Mouse (Mus musculus) frontal cortex, postnatal 14 days (tissue): ENCODE measurements around the gene Rnf181.

Experiments
- DNase-seq, 2 experiments: peaks; one replicate each; pipeline ENCODE4 v3.0.0; 2022; ENCODE audit warnings: low spot score in 2 of 2

Gene Rnf181

DNA sequence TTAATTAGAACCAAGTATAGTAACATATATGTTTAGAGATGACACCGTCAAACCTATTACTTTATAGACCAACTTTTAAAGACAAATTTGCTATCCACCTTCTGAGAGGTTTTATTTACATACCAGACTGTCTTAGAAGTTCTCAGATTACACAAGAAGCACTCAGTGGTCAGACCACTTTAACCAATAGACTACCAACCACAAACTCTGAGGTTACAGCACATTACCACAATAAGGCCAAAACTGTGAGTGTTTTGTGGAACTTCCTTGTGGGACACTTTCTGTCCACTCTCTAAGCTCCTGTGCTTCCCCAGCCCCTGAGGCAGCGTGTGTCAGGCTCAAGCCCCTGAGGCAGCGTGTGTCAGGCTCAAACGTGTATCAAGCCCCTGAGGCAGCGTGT lies 37.7 kb downstream of the Rnf181 start:
- DNase-seq: no peak

DNA sequence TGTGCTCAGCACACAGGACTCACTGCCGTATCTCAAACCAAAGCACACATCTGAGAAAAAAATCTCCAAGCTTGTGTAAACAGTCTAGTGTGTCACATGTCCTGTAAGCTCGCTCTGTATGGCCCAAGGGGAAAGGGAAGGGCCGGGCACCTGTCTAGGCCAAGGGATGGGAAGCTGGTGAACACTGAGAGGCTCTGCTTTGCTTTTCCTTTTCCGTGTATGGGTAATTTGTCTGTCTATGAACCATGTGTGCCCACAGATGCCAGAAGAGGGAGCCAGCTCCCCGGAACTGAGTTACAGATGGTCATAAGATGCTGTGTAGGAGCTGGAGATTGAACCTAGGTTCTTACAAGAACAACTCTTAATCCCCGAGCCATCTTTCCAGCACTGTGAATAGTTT lies 40.5 kb downstream of the Rnf181 start:
- peak in 1 of 2 experiments; percentile 30 for DNase-seq

DNA sequence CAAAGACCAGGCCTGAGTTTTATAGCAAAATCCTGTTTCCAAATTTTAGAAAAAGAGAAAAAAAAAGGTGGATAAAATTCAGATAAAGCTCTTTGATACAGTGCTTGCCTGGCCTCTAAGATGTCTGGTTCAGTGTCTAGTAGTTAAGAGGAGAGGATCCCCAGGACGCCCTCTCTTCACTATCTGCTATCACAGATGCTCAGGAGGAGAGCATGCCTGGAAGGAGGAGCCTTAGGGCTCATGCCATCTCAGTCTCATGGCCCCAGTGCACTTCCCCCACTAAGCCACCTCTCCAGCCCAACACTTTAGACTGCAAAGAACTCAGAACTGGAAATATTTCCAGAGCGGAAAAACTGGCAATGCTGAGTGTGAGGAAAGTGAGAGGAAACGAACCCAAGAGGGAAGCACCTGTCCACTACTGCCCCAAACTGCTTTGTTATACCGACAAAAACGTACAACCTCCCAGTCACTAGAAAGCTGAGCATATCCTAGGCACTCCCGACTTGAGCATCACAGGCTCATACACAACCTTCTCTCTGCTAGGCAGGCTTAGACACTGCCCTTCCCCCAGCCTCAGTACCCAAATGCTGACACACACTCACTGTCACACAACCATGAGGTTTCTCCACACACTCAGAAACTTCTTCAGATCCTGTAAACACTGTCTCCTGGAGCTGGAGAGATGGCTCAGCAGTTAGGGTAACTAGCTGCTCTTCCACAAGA lies 42.8 kb downstream of the Rnf181 start:
- no peak for DNase-seq

DNA sequence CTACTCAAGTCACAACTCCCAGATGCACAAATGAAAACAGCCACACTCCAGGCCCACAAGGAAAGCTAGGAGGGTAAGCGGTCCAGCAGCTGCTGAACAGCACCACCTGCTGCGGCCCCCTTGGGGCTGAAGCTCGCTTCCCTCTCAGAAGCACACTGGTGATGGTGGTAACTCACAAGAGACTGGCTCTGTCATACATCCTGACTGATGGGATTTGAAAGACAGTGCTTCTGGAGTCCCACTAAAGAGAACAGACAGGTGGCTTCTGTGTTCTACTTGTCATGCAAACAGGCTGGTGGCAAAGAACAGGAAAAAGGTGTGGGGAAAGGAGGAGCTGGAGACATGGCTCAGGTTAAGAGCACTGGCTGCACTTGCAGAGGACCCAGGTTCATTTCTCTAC lies 43.8 kb downstream of the Rnf181 start:
- no peak for DNase-seq

DNA sequence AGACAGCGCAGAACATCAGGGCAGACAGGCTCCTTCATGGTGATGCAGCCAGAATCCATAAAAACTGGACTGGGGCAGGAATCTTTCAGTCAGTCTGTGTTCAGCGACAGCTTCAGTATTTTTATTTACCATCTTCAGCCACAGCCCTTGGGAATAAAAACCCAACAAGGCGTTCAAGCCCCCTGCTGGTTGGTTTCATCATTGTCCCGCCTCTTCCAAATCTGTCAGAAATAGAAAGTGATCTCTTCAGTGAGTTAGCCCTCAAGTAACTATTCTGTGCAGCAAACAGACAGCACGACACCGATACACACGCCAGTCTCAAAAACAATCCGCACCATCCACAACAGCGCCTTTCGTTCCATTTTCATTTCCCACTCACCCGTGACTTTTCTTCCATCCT lies 47.7 kb downstream of the Rnf181 start:
- peak in 1 of 2 experiments; percentile 45 for DNase-seq

DNA sequence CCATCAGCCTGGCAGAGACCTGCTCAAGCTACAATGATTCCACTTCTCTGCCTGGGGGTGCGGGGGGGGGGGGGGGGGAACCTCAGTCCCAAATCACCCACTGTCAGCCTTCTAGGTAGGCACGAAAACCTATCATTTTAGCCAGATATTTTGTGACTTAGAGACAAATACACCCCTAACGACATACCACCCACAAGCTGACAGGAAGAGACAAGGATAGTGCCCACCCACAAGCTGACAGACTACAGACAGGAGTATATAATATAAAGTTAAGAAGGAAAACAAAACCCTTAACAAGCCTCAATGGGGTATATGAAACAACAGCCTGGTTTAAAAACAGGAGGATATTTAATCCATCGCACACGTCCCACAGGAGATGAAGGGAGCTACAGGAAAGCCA lies 48.3 kb downstream of the Rnf181 start:
- DNase-seq: no peak

DNA sequence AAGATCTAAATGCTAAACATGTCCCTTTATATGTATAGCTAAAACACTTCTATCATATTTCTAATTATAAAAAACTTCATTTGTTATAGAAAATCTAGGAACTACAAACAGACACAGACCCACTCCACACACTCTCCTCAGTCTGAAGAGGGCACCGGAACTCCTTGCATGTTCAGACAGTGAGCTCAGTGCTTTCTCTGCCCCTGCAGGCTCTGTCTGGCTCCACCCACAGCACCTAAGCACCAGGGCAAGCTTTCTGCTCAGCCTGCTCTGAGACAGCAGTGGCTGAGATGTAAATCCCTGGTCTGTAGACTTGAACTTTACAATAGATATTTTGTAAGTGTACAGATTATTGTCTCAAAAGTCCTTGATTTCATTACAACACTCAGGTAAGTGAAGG lies 50.7 kb downstream of the Rnf181 start:
- no peak for DNase-seq

DNA sequence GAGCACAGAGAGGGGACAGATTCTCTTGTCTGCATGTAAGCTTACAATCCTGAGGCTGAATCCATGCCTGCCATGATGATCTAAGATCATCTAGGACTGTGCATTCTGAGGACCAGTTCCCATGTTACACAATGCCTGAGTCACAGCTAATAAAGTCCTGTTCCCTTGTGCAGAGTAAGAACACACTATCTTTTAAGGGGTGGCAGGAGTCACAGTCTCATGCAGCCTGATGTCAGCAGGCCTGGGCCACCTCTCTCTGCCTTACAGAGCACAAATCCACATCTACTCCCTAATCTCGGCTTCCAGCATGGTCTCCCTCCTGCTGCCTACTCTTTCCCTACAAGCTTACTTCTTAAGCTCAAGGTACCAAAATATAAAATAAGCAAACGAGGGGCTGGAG lies 51.4 kb downstream of the Rnf181 start:
- no peak for DNase-seq

DNA sequence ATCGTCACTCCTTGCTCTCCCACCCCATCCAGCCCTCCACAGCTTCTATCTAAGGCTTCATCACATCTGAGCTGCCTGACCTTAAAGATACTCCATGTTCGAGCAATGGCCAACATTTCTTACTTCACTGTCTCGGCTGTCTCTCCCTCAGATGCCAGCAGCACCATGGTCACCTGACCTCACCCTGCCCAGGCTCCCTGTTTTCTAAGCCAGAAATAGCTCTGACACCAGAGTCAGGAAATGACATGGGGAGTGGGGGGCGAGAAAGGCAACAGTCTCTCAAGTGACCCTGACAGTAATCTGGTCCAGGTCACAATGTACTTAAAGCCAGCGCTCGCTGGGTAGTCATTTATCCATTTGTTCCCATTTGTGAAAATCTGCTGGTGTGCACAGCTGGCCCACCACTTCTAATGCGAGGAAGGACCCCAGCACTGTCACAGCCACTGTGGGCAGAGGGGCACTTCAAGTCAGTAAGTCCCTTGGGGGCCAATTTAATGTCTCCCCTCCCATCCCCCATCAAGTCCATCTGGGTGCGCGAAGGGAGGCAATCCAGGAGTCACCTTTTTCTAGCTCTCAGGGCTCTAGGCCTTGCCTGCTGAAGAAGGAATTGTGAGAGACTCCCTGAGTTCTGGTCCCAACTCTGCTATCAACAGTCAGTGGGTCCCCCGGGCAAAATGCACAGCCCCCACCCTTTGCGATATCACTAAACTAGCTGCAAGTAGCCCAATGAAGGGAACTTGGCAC lies 53.5 kb downstream of the Rnf181 start:
- DNase-seq: no peak

DNA sequence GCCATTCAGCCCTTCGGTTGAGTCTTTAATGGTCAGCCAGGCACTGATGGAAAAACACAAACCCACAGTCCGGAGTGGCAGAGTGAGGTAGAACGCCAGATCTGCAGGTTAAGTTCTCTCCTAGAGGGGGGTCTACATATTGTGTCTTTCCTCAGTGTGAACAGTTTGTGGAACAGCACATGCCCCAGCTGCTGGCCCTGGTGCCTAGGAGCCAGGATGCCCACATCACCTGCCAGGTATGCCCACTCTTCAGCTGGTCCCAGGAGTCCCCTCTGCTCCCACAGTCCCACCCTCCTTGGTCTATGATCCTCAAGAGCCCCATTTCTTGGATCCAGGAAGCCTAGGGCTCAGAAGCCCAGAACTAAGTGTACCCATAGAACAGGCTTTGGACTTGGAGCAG lies 54.6 kb downstream of the Rnf181 start:
- DNase-seq: no peak
